8 mouse cellular contexts compared by ENCODE assay signal in the genomic region with DNA sequence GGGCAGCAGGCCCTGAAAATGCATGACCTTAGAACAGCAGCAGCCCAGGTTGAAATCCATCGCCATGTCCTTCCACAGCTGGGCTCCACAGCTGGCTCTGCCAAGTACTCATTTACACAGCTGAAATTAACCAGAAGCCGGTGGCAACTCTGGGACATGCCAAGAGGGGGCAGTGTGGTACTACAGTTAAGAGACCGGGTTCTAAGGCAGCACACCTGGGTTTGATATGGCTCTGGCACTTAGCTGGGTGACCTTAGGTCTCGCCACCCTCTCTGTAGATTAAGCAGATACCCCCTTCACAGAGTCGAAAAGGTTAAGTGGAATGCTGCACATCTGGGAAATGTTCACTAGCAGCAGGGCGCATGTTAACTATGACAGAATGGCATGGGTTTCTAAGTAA. TPM values are rescaled to one million over a fixed set of nuclear protein-coding genes. Genes with fewer than 3 reads are reported as not detected.
DNase-seq lines count a peak whose midpoint lies in the region; ATAC-seq and TF ChIP-seq lines count a peak whose summit lies in the region.

No protein-coding gene starts in this region.

- no peaks in the 10 kb centered on the region for H3K9me3 ChIP-seq in E14TG2a.4 (ENCODE audit: low read length)

- ATAC-seq in megakaryocyte, adult 5-6 weeks (ENCODE audit: poor library complexity, severe bottlenecking): peak; percentile 81

- H3K36me3 ChIP-seq in E14TG2a.4 (ENCODE audit: insufficient read depth, low read length): no peaks in the 10 kb centered on the region

- H3K27me3 ChIP-seq in E14TG2a.4 (ENCODE audit: insufficient read depth, low read length): no peaks in the 10 kb centered on the region

- H3K4me1 ChIP-seq in E14TG2a.4 (replicated peaks; ENCODE audit: low read depth, low read length): peaks cover 16% of the 10 kb centered on the region

- no peak overlapping the region for H3K4me3 ChIP-seq in E14TG2a.4 (replicated peaks; ENCODE audit: low read length)

- peak; percentile 76 for DNase-seq in adrenal gland, adult 18-20 months (ENCODE audit: low spot score in 2 of 2)
- DNase-seq in embryo, embryonic 11 days: peak; percentile 86
- DNase-seq in heart, postnatal 10 days: peak; percentile 79 to 84
- peak; percentile 75 to 78 for DNase-seq in layer of hippocampus, postnatal 10 days (ENCODE audit: low spot score in 2 of 2)
- peak; percentile 47 to 65 for DNase-seq in right cerebral cortex, postnatal 36 days (ENCODE audit: low spot score in 2 of 2)
- peak; percentile 62 for DNase-seq in yolk sac, embryonic 10.5 days (ENCODE audit: low spot score)

- intact Hi-C loops in heart, postnatal 10 days (cut with DNase I): loop anchor here (1.0 kb wide), 3 partner anchors 62 to 156 kb away; no protein-coding TSS in a partner anchor

- peak; percentile 72 for TF ChIP-seq CTCF in E14TG2a.4 (conservative IDR thresholded peaks at IDR 0.05; ENCODE audit: low read length)

RNA-seq across cellular contexts. Expression of a gene that starts 16.8 kb away (rescaled TPM):
- 10 to 100 TPM; 15.7 to 20.2 TPM for total RNA-seq in adrenal gland, adult 18-20 months (2021)
- 10 to 100 TPM; 18.6 to 21.8 TPM for total RNA-seq in heart, postnatal 10 days (2021)
- total RNA-seq in layer of hippocampus, postnatal 10 days (2021): 100 to 1,000 TPM; 168 to 186 TPM
- 6.1 and 8.9 TPM in 2 replicates for total RNA-seq in megakaryocyte, adult 5-6 weeks (2015)
- total RNA-seq in megakaryocyte, adult 5-6 weeks (2017): 1.7 and 3.1 TPM in 2 replicates

RNA-seq across cellular contexts. Expression of a gene that starts 17.0 kb away (rescaled TPM):
- total RNA-seq in adrenal gland, adult 18-20 months (2021): not detected
- total RNA-seq in heart, postnatal 10 days (2021): 1 to 10 TPM in 1 of 2 experiments, under 1 TPM in 1; 0.84 to 1.6 TPM
- 1 to 10 TPM; 5.4 to 8.3 TPM for total RNA-seq in layer of hippocampus, postnatal 10 days (2021)
- total RNA-seq in megakaryocyte, adult 5-6 weeks (2015): not detected in 2 replicates
- total RNA-seq in megakaryocyte, adult 5-6 weeks (2017): not detected in 2 replicates

RNA-seq across cellular contexts. Expression of a gene that starts 35.4 kb away (rescaled TPM):
- 1 to 10 TPM in 1 of 2 experiments, under 1 TPM in 1; 0.60 to 1.1 TPM for total RNA-seq in adrenal gland, adult 18-20 months (2021)
- under 1 TPM in 1 of 2 experiments, not detected in 1; 0.31 TPM for total RNA-seq in heart, postnatal 10 days (2021)
- 10 to 100 TPM in 1 of 2 experiments, 1 to 10 TPM in 1; 8.0 to 10.0 TPM for total RNA-seq in layer of hippocampus, postnatal 10 days (2021)
- total RNA-seq in megakaryocyte, adult 5-6 weeks (2015): not detected in 2 replicates
- total RNA-seq in megakaryocyte, adult 5-6 weeks (2017): not detected in 2 replicates

RNA-seq across cellular contexts. Expression of a gene that starts 49.7 kb away (rescaled TPM):
- 10 to 100 TPM; 11.6 to 12.4 TPM for total RNA-seq in adrenal gland, adult 18-20 months (2021)
- 10 to 100 TPM; 10.1 to 10.6 TPM for total RNA-seq in heart, postnatal 10 days (2021)
- total RNA-seq in layer of hippocampus, postnatal 10 days (2021): 10 to 100 TPM; 44.8 TPM
- 0.04 TPM in 1 of 2 replicates, not detected in the other for total RNA-seq in megakaryocyte, adult 5-6 weeks (2015)
- 0.07 TPM in 1 of 2 replicates, not detected in the other for total RNA-seq in megakaryocyte, adult 5-6 weeks (2017)

Comparison
In these comparisons a context has a peak if more than half of its experiments do, and no peak if none do; other contexts are left out.
1. RNA of a gene that starts 16.8 kb away (total RNA-seq): 168 to 186 TPM in layer of hippocampus, postnatal 10 days; 18.6 to 21.8 TPM in heart, postnatal 10 days, 15.7 to 20.2 TPM in adrenal gland, adult 18-20 months and 1.7 to 8.9 TPM in megakaryocyte, adult 5-6 weeks; every median in the first group is over 4 times any median in the second.
2. RNA of a gene that starts 35.4 kb away (total RNA-seq): 8.0 to 10.0 TPM in layer of hippocampus, postnatal 10 days; 0.60 to 1.1 TPM in adrenal gland, adult 18-20 months, 0.31 TPM in heart, postnatal 10 days and not detected in megakaryocyte, adult 5-6 weeks; every median in the first group is over 4 times any median in the second.
3. Peak in every context shown above with its lines, with median percentiles within 50 percentile points of each other: DNase-seq.